Mouse (Mus musculus) lung, embryonic 15.5 days (tissue): ENCODE results near the gene Plekha7. TPM values are rescaled to one million over a fixed set of nuclear protein-coding genes. Genes with fewer than 3 reads are reported as not detected.

ENCODE experiments used
- ATAC-seq: fragments of 200-750 bp; cut with Nextera tagmentation; 2 replicates; pipeline ENCODE4 v1.8.0; 2017; ENCODE audit warnings: moderate number of reproducible peaks, borderline replicate concordance; ENCODE audit not compliant: low FRiP score, low TSS enrichment; ENCODE audit errors: extremely low read depth
- H3K27ac ChIP-seq: fragments of 300-500 bp; sonication (generic); 2 replicates; pipeline ENCODE4 v1.5.1; 2015; ENCODE audit warnings: moderate library complexity, mild to moderate bottlenecking, inconsistent platforms
- H3K27me3 ChIP-seq: fragments of 300-500 bp; sonication (generic); 2 replicates; pipeline ENCODE4 v1.6.1; 2015; ENCODE audit warnings: inconsistent platforms
- H3K36me3 ChIP-seq: fragments of 300-500 bp; sonication (generic); 2 replicates; pipeline ENCODE4 v1.6.1; 2015; ENCODE audit warnings: inconsistent platforms
- H3K4me1 ChIP-seq: fragments of 300-500 bp; sonication (generic); 2 replicates; pipeline ENCODE4 v1.6.1; 2015; ENCODE audit warnings: inconsistent platforms
- H3K4me2 ChIP-seq: fragments of 300-500 bp; sonication (generic); 2 replicates; pipeline ENCODE4 v1.6.1; 2015; ENCODE audit warnings: inconsistent platforms, mild to moderate bottlenecking, moderate library complexity
- H3K4me3 ChIP-seq: fragments of 300-500 bp; sonication (generic); 2 replicates; pipeline ENCODE4 v1.5.1; 2015; ENCODE audit warnings: mild to moderate bottlenecking, inconsistent platforms
- H3K9ac ChIP-seq: fragments of 300-500 bp; sonication (generic); 2 replicates; pipeline ENCODE4 v1.6.1; 2015; ENCODE audit warnings: inconsistent platforms
- H3K9me3 ChIP-seq: fragments of 300-500 bp; sonication (generic); 2 replicates; pipeline ENCODE4 v1.6.1; 2016; ENCODE audit warnings: inconsistent platforms
- WGBS: fragments of 180-500 bp; shearing (Covaris S2); methylation state at CpG from one replicate; pipeline ENCODE4 v1.1.7; 2015; 5-methylcytosine and 5-hydroxymethylcytosine counted together
- polyA plus RNA-seq: library from polyadenylated mRNA; unstranded; fragments of >200 nt; fragmentation: Nextera tagmentation; extraction: Ambion mirVana; gene quantifications from 2 replicates; pipeline ENCODE4 v1.2.1, GENCODE M21; 2015

The Plekha7 gene
- polyA plus RNA-seq, 1 experiment from 2014 or later = 15.1 TPM

- H3K36me3 ChIP-seq = no peaks in the 10 kb centered on the region
- no peak overlapping the region for H3K9ac ChIP-seq
- peaks cover 20% of the 10 kb centered on the region for H3K4me1 ChIP-seq
- no peak overlapping the region for H3K27ac ChIP-seq
- H3K9me3 ChIP-seq = no peaks in the 10 kb centered on the region
- H3K27me3 ChIP-seq = no peaks in the 10 kb centered on the region
- ATAC-seq = no peak
- no peak overlapping the region for H3K4me2 ChIP-seq
- H3K4me3 ChIP-seq = no peak overlapping the region
- WGBS = 50% methylated on average over 11 of the region's 11 CpGs
Observed at GRCm38 (mm10) chr7:116230811-116231609, 77.2 kb downstream of the Plekha7 start.

GRCm38 (mm10) chr7:116226877-116227282 is 81.3 kb downstream of the Plekha7 start:
- H3K36me3 ChIP-seq = no peaks in the 10 kb centered on the region
- H3K9ac ChIP-seq = no peak overlapping the region
- H3K4me1 ChIP-seq = peaks cover 34% of the 10 kb centered on the region
- H3K9me3 ChIP-seq = no peaks in the 10 kb centered on the region
- 64% methylated on average over 7 of the region's 7 CpGs for WGBS
- no peak overlapping the region for H3K4me3 ChIP-seq
- H3K27ac ChIP-seq = no peak overlapping the region
- no peak for ATAC-seq
- H3K27me3 ChIP-seq = no peaks in the 10 kb centered on the region
- H3K4me2 ChIP-seq = no peak overlapping the region

- Histone ChIP-seq H3K4me3 (no peak overlapping the region), H3K36me3 (no peaks in the 10 kb centered on the region), H3K4me1 (peaks cover 36% of the 10 kb centered on the region), H3K27ac (no peak overlapping the region), H3K9ac (no peak overlapping the region), H3K27me3 (no peaks in the 10 kb centered on the region), H3K9me3 (no peaks in the 10 kb centered on the region), H3K4me2 (no peak overlapping the region)
- 83% methylated on average over 6 of the region's 6 CpGs for WGBS
- ATAC-seq = no peak
Observed at GRCm38 (mm10) chr7:116226316-116226715, 81.9 kb downstream of the Plekha7 start.

GRCm38 (mm10) chr7:116224543-116224942 is 83.6 kb downstream of the Plekha7 start:
- Histone ChIP-seq H3K36me3 (no peaks in the 10 kb centered on the region), H3K9ac (no peak overlapping the region), H3K9me3 (no peaks in the 10 kb centered on the region), H3K4me3 (no peak overlapping the region), H3K27ac (no peak overlapping the region), H3K4me2 (no peak overlapping the region), H3K27me3 (no peaks in the 10 kb centered on the region), H3K4me1 (peaks cover 47% of the 10 kb centered on the region)
- WGBS = 70% methylated on average over 2 of the region's 2 CpGs
- ATAC-seq = no peak

GRCm38 (mm10) chr7:116223010-116223783 is 85.0 kb downstream of the Plekha7 start:
- Histone ChIP-seq H3K27ac (peak overlapping the region; percentile 56), H3K4me1 (peaks cover 47% of the 10 kb centered on the region), H3K9me3 (no peaks in the 10 kb centered on the region), H3K4me2 (peak overlapping the region; percentile 29; the same call in 1 of the 2 replicates), H3K27me3 (no peaks in the 10 kb centered on the region), H3K9ac (no peak overlapping the region), H3K4me3 (no peak overlapping the region), H3K36me3 (no peaks in the 10 kb centered on the region)
- no peak for ATAC-seq
- 44% methylated on average over 14 of the region's 14 CpGs for WGBS

- Histone ChIP-seq H3K4me2 (peak overlapping the region; percentile 29; the same call in 1 of the 2 replicates), H3K27ac (peak overlapping the region; percentile 56), H3K4me1 (peaks cover 47% of the 10 kb centered on the region), H3K9me3 (no peaks in the 10 kb centered on the region), H3K27me3 (no peaks in the 10 kb centered on the region), H3K9ac (no peak overlapping the region), H3K36me3 (no peaks in the 10 kb centered on the region), H3K4me3 (no peak overlapping the region)
- ATAC-seq = peak; percentile 21
- 35% methylated on average over 8 of the region's 8 CpGs for WGBS
Observed at GRCm38 (mm10) chr7:116222288-116223009, 85.7 kb downstream of the Plekha7 start.

GRCm38 (mm10) chr7:116221883-116222282 is 86.3 kb downstream of the Plekha7 start:
- Histone ChIP-seq H3K9me3 (no peaks in the 10 kb centered on the region), H3K4me2 (peak overlapping the region; percentile 29; the same call in 1 of the 2 replicates), H3K27me3 (no peaks in the 10 kb centered on the region), H3K36me3 (no peaks in the 10 kb centered on the region), H3K4me1 (peaks cover 46% of the 10 kb centered on the region), H3K9ac (no peak overlapping the region), H3K27ac (peak overlapping the region; percentile 56; the same call in 1 of the 2 replicates), H3K4me3 (no peak overlapping the region)
- peak; percentile 88 for ATAC-seq
- 18% methylated on average over 7 of the region's 7 CpGs for WGBS

GRCm38 (mm10) chr7:116220103-116220707 is 88.0 kb downstream of the Plekha7 start:
- no peak for ATAC-seq
- no peak overlapping the region for H3K4me3 ChIP-seq
- no peaks in the 10 kb centered on the region for H3K36me3 ChIP-seq
- no peak overlapping the region for H3K9ac ChIP-seq
- H3K27me3 ChIP-seq = no peaks in the 10 kb centered on the region
- no peak overlapping the region for H3K4me2 ChIP-seq
- peaks cover 44% of the 10 kb centered on the region for H3K4me1 ChIP-seq
- H3K9me3 ChIP-seq = no peaks in the 10 kb centered on the region
- H3K27ac ChIP-seq = no peak overlapping the region
- 61% methylated on average over 12 of the region's 12 CpGs for WGBS

GRCm38 (mm10) chr7:116217747-116218146 is 90.4 kb downstream of the Plekha7 start:
- Histone ChIP-seq H3K9ac (no peak overlapping the region), H3K27me3 (no peaks in the 10 kb centered on the region), H3K27ac (no peak overlapping the region), H3K9me3 (no peaks in the 10 kb centered on the region), H3K4me1 (peaks cover 23% of the 10 kb centered on the region), H3K4me2 (no peak overlapping the region), H3K36me3 (no peaks in the 10 kb centered on the region), H3K4me3 (no peak overlapping the region)
- WGBS = 96% methylated on average over 7 of the region's 7 CpGs
- ATAC-seq = no peak

GRCm38 (mm10) chr7:116211904-116212303 is 96.3 kb downstream of the Plekha7 start:
- Histone ChIP-seq H3K36me3 (no peaks in the 10 kb centered on the region), H3K27me3 (no peaks in the 10 kb centered on the region), H3K9ac (no peak overlapping the region), H3K27ac (no peak overlapping the region), H3K4me2 (no peak overlapping the region), H3K4me1 (peaks cover 13% of the 10 kb centered on the region), H3K9me3 (no peaks in the 10 kb centered on the region), H3K4me3 (no peak overlapping the region)
- ATAC-seq = no peak; the same call in 1 of the 2 replicates
- WGBS = 23% methylated on average over 9 of the region's 9 CpGs

- Histone ChIP-seq H3K9ac (no peak overlapping the region), H3K4me3 (no peak overlapping the region), H3K36me3 (no peaks in the 10 kb centered on the region), H3K4me1 (peaks cover 14% of the 10 kb centered on the region), H3K27ac (no peak overlapping the region), H3K9me3 (no peaks in the 10 kb centered on the region), H3K27me3 (no peaks in the 10 kb centered on the region), H3K4me2 (no peak overlapping the region)
- 46% methylated on average over 10 of the region's 10 CpGs for WGBS
- no peak for ATAC-seq
Observed at GRCm38 (mm10) chr7:116209926-116210631, 98.1 kb downstream of the Plekha7 start.
